In genomic region chr1:170884390-170884789, GRCm38 (mm10) we compare ENCODE assay signal across 8 mouse cellular contexts. TPM values are rescaled to one million over a fixed set of nuclear protein-coding genes. Genes with fewer than 3 reads are reported as not detected.
A peak's percentile ranks its signal among the peaks of the same experiment; 100 is the strongest.
DNase-seq lines count a peak whose midpoint lies in the region; ATAC-seq lines count a peak whose summit lies in the region.

No protein-coding gene starts in this region.

- WGBS in kidney, embryonic 15.5 days, result 16% methylated on average over 8 of the region's 8 CpGs
- 26% methylated on average over 8 of the region's 8 CpGs for WGBS in embryonic facial prominence, embryonic 10.5 days
- 30% methylated on average over 8 of the region's 8 CpGs for WGBS in hindbrain, embryonic 15.5 days
- 33% methylated on average over 8 of the region's 8 CpGs for WGBS in midbrain, embryonic 15.5 days

- peak overlapping the region; percentile 86 for H3K4me3 ChIP-seq in kidney, embryonic 15.5 days (replicated peaks)
- H3K4me3 ChIP-seq in embryonic facial prominence, embryonic 10.5 days, result peak overlapping the region; percentile 76
- peak overlapping the region; percentile 68 for H3K4me3 ChIP-seq in hindbrain, embryonic 15.5 days
- peak overlapping the region; percentile 85 for H3K4me3 ChIP-seq in midbrain, embryonic 15.5 days

- no peaks in the 10 kb centered on the region for H3K9me3 ChIP-seq in kidney, embryonic 15.5 days (replicated peaks)
- H3K9me3 ChIP-seq in embryonic facial prominence, embryonic 10.5 days, result no peaks in the 10 kb centered on the region
- no peaks in the 10 kb centered on the region for H3K9me3 ChIP-seq in hindbrain, embryonic 15.5 days
- H3K9me3 ChIP-seq in midbrain, embryonic 15.5 days, result no peaks in the 10 kb centered on the region

- peak overlapping the region; percentile 91 for H3K27ac ChIP-seq in kidney, embryonic 15.5 days
- peak overlapping the region; percentile 91 for H3K27ac ChIP-seq in embryonic facial prominence, embryonic 10.5 days (replicated peaks)
- H3K27ac ChIP-seq in hindbrain, embryonic 15.5 days (replicated peaks), result peak overlapping the region; percentile 86; the same call in 1 of the 2 replicates
- H3K27ac ChIP-seq in midbrain, embryonic 15.5 days, result peak overlapping the region; percentile 88; the same call in 1 of the 2 replicates

- peak; percentile 23 for ATAC-seq in kidney, embryonic 15.5 days (replicated peaks; ENCODE audit: low FRiP score)
- ATAC-seq in hindbrain, embryonic 15.5 days (ENCODE audit: low FRiP score, low read depth), result no peak
- peak; percentile 19; the same call in 1 of the 2 replicates for ATAC-seq in midbrain, embryonic 15.5 days (replicated peaks)

- no peak for DNase-seq in kidney, postnatal 25 days
- no peak for DNase-seq in embryonic facial prominence, embryonic 10.5 days (ENCODE audit: low spot score)
- no peak for DNase-seq in cerebellum, adult 9-10 months
- no peak for DNase-seq in ovary, postnatal 36 days (ENCODE audit: low spot score)
- no peak for DNase-seq in yolk sac, embryonic 10.5 days (ENCODE audit: low spot score)

- H3K4me1 ChIP-seq in kidney, embryonic 15.5 days, result peaks cover 19% of the 10 kb centered on the region
- H3K4me1 ChIP-seq in embryonic facial prominence, embryonic 10.5 days, result peaks cover 22% of the 10 kb centered on the region
- peaks cover 24% of the 10 kb centered on the region for H3K4me1 ChIP-seq in hindbrain, embryonic 15.5 days (replicated peaks)
- H3K4me1 ChIP-seq in midbrain, embryonic 15.5 days, result peaks cover 22% of the 10 kb centered on the region

- peak overlapping the region; percentile 62 for H3K4me2 ChIP-seq in kidney, embryonic 15.5 days
- peak overlapping the region; percentile 75 for H3K4me2 ChIP-seq in hindbrain, embryonic 15.5 days
- peak overlapping the region; percentile 62 for H3K4me2 ChIP-seq in midbrain, embryonic 15.5 days

- no peaks in the 10 kb centered on the region for H3K27me3 ChIP-seq in kidney, embryonic 15.5 days
- H3K27me3 ChIP-seq in embryonic facial prominence, embryonic 10.5 days (replicated peaks; ENCODE audit: low read depth, poor library complexity, severe bottlenecking), result no peaks in the 10 kb centered on the region
- no peaks in the 10 kb centered on the region for H3K27me3 ChIP-seq in hindbrain, embryonic 15.5 days
- H3K27me3 ChIP-seq in midbrain, embryonic 15.5 days (replicated peaks), result no peaks in the 10 kb centered on the region

- peak overlapping the region; percentile 81 for H3K9ac ChIP-seq in kidney, embryonic 15.5 days
- H3K9ac ChIP-seq in hindbrain, embryonic 15.5 days, result peak overlapping the region; percentile 78
- H3K9ac ChIP-seq in midbrain, embryonic 15.5 days, result peak overlapping the region; percentile 93

- peaks cover 22% of the 10 kb centered on the region for H3K36me3 ChIP-seq in kidney, embryonic 15.5 days
- peaks cover 30% of the 10 kb centered on the region for H3K36me3 ChIP-seq in embryonic facial prominence, embryonic 10.5 days (replicated peaks)
- H3K36me3 ChIP-seq in hindbrain, embryonic 15.5 days, result peaks cover 10% of the 10 kb centered on the region
- H3K36me3 ChIP-seq in midbrain, embryonic 15.5 days (replicated peaks), result peaks cover 8% of the 10 kb centered on the region; the same call in 1 of the 2 replicates

RNA-seq across cellular contexts. Expression of gene Gm26620, which starts 0.5 kb away (rescaled TPM):
- polyA plus RNA-seq in kidney, embryonic 15.5 days (2015; fragmentation: Nextera tagmentation; extraction: Ambion mirVana), result 0.22 and 0.31 TPM in 2 replicates
- 0.19 TPM in 1 of 2 replicates, not detected in the other for polyA plus RNA-seq in embryonic facial prominence, embryonic 10.5 days (2016; fragmentation: Nextera tagmentation; extraction: Ambion mirVana)
- polyA plus RNA-seq in hindbrain, embryonic 15.5 days (2015; fragmentation: Nextera tagmentation; extraction: Ambion mirVana), result 0.21 and 1.2 TPM in 2 replicates
- polyA plus RNA-seq in midbrain, embryonic 15.5 days (2015; fragmentation: Nextera tagmentation; extraction: Ambion mirVana), result 0.49 and 0.76 TPM in 2 replicates

RNA-seq across cellular contexts. Expression of gene Dusp12, which starts 0.9 kb away (rescaled TPM):
- polyA plus RNA-seq in kidney, embryonic 15.5 days (2015; fragmentation: Nextera tagmentation; extraction: Ambion mirVana), result 35.0 and 39.7 TPM in 2 replicates
- polyA plus RNA-seq in embryonic facial prominence, embryonic 10.5 days (2016; fragmentation: Nextera tagmentation; extraction: Ambion mirVana), result 35.5 and 38.2 TPM in 2 replicates
- 38.4 and 46.0 TPM in 2 replicates for polyA plus RNA-seq in hindbrain, embryonic 15.5 days (2015; fragmentation: Nextera tagmentation; extraction: Ambion mirVana)
- polyA plus RNA-seq in midbrain, embryonic 15.5 days (2015; fragmentation: Nextera tagmentation; extraction: Ambion mirVana), result 42.2 and 54.0 TPM in 2 replicates

RNA-seq across cellular contexts. Expression of gene Atf6, which starts 16.8 kb away (rescaled TPM):
- 9.1 and 9.2 TPM in 2 replicates for polyA plus RNA-seq in kidney, embryonic 15.5 days (2015; fragmentation: Nextera tagmentation; extraction: Ambion mirVana)
- 7.0 and 8.0 TPM in 2 replicates for polyA plus RNA-seq in embryonic facial prominence, embryonic 10.5 days (2016; fragmentation: Nextera tagmentation; extraction: Ambion mirVana)
- 7.3 and 7.6 TPM in 2 replicates for polyA plus RNA-seq in hindbrain, embryonic 15.5 days (2015; fragmentation: Nextera tagmentation; extraction: Ambion mirVana)
- 7.7 and 8.3 TPM in 2 replicates for polyA plus RNA-seq in midbrain, embryonic 15.5 days (2015; fragmentation: Nextera tagmentation; extraction: Ambion mirVana)

RNA-seq across cellular contexts. Expression of gene Fcrlb, which starts 28.4 kb away (rescaled TPM):
- polyA plus RNA-seq in kidney, embryonic 15.5 days (2015; fragmentation: Nextera tagmentation; extraction: Ambion mirVana), result 0.21 TPM in 1 of 2 replicates, not detected in the other
- 0.15 TPM in 1 of 2 replicates, not detected in the other for polyA plus RNA-seq in embryonic facial prominence, embryonic 10.5 days (2016; fragmentation: Nextera tagmentation; extraction: Ambion mirVana)
- polyA plus RNA-seq in hindbrain, embryonic 15.5 days (2015; fragmentation: Nextera tagmentation; extraction: Ambion mirVana), result 0.85 and 1.4 TPM in 2 replicates
- 0.65 and 0.97 TPM in 2 replicates for polyA plus RNA-seq in midbrain, embryonic 15.5 days (2015; fragmentation: Nextera tagmentation; extraction: Ambion mirVana)

RNA-seq across cellular contexts. Expression of gene Fcrla, which starts 43.0 kb away (rescaled TPM):
- not detected in 2 replicates for polyA plus RNA-seq in kidney, embryonic 15.5 days (2015; fragmentation: Nextera tagmentation; extraction: Ambion mirVana)
- polyA plus RNA-seq in embryonic facial prominence, embryonic 10.5 days (2016; fragmentation: Nextera tagmentation; extraction: Ambion mirVana), result not detected in 2 replicates
- polyA plus RNA-seq in hindbrain, embryonic 15.5 days (2015; fragmentation: Nextera tagmentation; extraction: Ambion mirVana), result not detected in 2 replicates
- polyA plus RNA-seq in midbrain, embryonic 15.5 days (2015; fragmentation: Nextera tagmentation; extraction: Ambion mirVana), result not detected in 2 replicates
